In the genomic region with DNA sequence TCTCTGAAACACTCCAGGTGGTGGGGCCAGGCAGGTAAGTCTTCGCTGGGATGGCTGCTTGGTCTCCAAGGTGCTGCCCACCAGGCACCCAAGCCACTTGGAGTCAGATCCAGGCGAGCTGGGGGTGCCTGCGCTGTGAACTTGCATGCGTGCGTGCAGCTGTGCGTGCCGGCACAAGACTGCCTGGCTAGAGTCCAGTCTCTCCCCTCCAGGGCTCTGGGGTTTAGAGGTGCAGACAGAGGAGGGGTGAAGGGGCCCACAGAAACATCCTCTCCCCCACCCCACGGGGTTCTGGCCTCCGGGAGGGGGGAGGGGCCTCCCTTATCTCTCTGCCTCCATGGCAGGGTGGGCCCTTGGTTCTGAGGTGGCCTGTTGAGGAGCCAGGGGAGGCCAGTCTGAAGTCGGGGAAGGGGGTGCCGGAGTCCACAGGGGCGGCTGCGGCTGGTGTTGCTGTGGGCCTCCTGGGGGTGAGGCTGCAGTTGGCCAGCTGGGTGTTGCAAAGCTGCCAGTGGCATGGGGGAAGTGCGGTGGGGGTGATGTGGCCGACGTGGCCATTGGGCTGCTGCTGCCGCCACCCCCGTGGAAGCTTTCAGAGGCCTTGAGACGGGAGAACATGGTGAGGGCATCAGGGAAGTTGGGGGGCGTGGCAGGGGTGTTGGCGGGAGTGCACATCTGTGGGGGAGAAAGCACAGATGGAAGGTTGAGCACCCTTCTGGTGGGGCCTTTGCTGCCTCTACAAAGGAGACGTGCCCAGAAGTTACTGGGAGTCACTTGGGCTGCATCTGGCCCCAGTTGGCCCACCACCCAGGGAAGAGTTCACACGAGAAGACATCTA, we compare ENCODE assay signal across 13 mouse cellular contexts. TPM values are rescaled to one million over a fixed set of nuclear protein-coding genes. Genes with fewer than 3 reads are reported as not detected.
DNase-seq lines count a peak whose midpoint lies in the region; ATAC-seq lines count a peak whose summit lies in the region.
"Had no signal": no experiment of that assay in that cellular context is flagged by ENCODE, and none has a peak within 500 bp of the region (broad histone marks: within the 10 kb centered on the region; RNA-seq: fewer than 3 reads in every experiment).

No protein-coding gene starts in this region.

- no peaks in the 10 kb centered on the region for H3K9me3 ChIP-seq in heart, embryonic 16.5 days (replicated peaks; ENCODE audit: control insufficient read depth, low read length)
- no peaks in the 10 kb centered on the region for H3K9me3 ChIP-seq in megakaryocyte, embryonic 14.5 days
- no peaks in the 10 kb centered on the region for H3K9me3 ChIP-seq in liver, embryonic 15.5 days (replicated peaks)
- H3K9me3 ChIP-seq: intestine, embryonic 15.5 days had no signal

- peaks cover 43% of the 10 kb centered on the region for H3K4me1 ChIP-seq in heart, embryonic 16.5 days (ENCODE audit: control insufficient read depth, insufficient read depth, low read length)
- H3K4me1 ChIP-seq in megakaryocyte, embryonic 14.5 days: peaks cover 86% of the 10 kb centered on the region
- peaks cover 55% of the 10 kb centered on the region for H3K4me1 ChIP-seq in liver, embryonic 15.5 days (replicated peaks)

- peak; percentile 31 for DNase-seq in adrenal gland, postnatal 10 days
- no peak for DNase-seq in adrenal gland, postnatal 4 days (ENCODE audit: low spot score in 2 of 2)
- DNase-seq in heart, postnatal 36 days: no peak
- DNase-seq in layer of hippocampus, postnatal 14 days (ENCODE audit: low spot score in 2 of 2): no peak

- peak overlapping the region; percentile 27; the same call in 1 of the 2 replicates for H3K9ac ChIP-seq in heart, embryonic 16.5 days (ENCODE audit: low read length)
- H3K9ac ChIP-seq in liver, embryonic 15.5 days: no peak overlapping the region
- H3K9ac ChIP-seq: intestine, embryonic 15.5 days had no signal

- no peak overlapping the region for H3K4me2 ChIP-seq in heart, embryonic 16.5 days (ENCODE audit: low read depth, low read length)
- H3K4me2 ChIP-seq in liver, embryonic 15.5 days: peak overlapping the region; percentile 35
- H3K4me2 ChIP-seq: intestine, embryonic 15.5 days had no signal

- H3K27ac ChIP-seq in heart, embryonic 16.5 days (ENCODE audit: low read length): peak overlapping the region; percentile 29; the same call in 1 of the 2 replicates
- H3K27ac ChIP-seq in liver, embryonic 15.5 days (replicated peaks): 0 out of 2 replicates have a peak overlapping the region, but pooled peaks have one; percentile 6
- H3K27ac ChIP-seq: intestine, embryonic 15.5 days had no signal

- WGBS in heart, embryonic 16.5 days: 65% methylated on average over 23 of the region's 23 CpGs
- WGBS in liver, embryonic 15.5 days (ENCODE audit: insufficient replicate concordance): 43% methylated on average over 23 of the region's 23 CpGs

- ATAC-seq in heart, embryonic 16.5 days (replicated peaks; ENCODE audit: extremely low read depth, insufficient read depth, low FRiP score): no peak
- no peak for ATAC-seq in megakaryocyte, adult 5-6 weeks (ENCODE audit: poor library complexity, severe bottlenecking)
- no peak for ATAC-seq in liver, embryonic 15.5 days (ENCODE audit: insufficient read depth)
- ATAC-seq: intestine, embryonic 15.5 days had no signal

- intact Hi-C loops in heart, postnatal 36 days (cut with DNase I): no loop called here

- no peaks in the 10 kb centered on the region for H3K27me3 ChIP-seq in heart, embryonic 16.5 days (ENCODE audit: control insufficient read depth, insufficient read depth, low read length)
- H3K27me3 ChIP-seq in megakaryocyte, embryonic 14.5 days (replicated peaks): no peaks in the 10 kb centered on the region
- no peaks in the 10 kb centered on the region for H3K27me3 ChIP-seq in liver, embryonic 15.5 days
- H3K27me3 ChIP-seq: intestine, embryonic 15.5 days had no signal

- peaks cover 12% of the 10 kb centered on the region; the same call in 1 of the 2 replicates for H3K36me3 ChIP-seq in heart, embryonic 16.5 days (ENCODE audit: control insufficient read depth, insufficient read depth)
- H3K36me3 ChIP-seq in megakaryocyte, embryonic 14.5 days (replicated peaks; ENCODE audit: low read length): peaks cover 70% of the 10 kb centered on the region
- peaks cover 29% of the 10 kb centered on the region for H3K36me3 ChIP-seq in liver, embryonic 15.5 days (replicated peaks)

- no peak overlapping the region for H3K4me3 ChIP-seq in heart, embryonic 16.5 days (ENCODE audit: low read length)
- peak overlapping the region; percentile 43 for H3K4me3 ChIP-seq in megakaryocyte, embryonic 14.5 days (replicated peaks)
- no peak overlapping the region for H3K4me3 ChIP-seq in liver, embryonic 15.5 days (replicated peaks)
- H3K4me3 ChIP-seq: intestine, embryonic 15.5 days; myocyte had no signal

RNA-seq across cellular contexts. Expression of gene Ubald1, which starts 4.7 kb away (rescaled TPM):
- total RNA-seq in adrenal gland, postnatal 10 days (2021): 10 to 100 TPM; 29.2 to 31.3 TPM
- 10 to 100 TPM; 32.7 to 36.3 TPM for total RNA-seq in adrenal gland, postnatal 4 days (2021)
- 25.6 and 27.3 TPM in 2 replicates for polyA plus RNA-seq in heart, embryonic 16.5 days (2015; fragmentation: Nextera tagmentation; extraction: Ambion mirVana)
- total RNA-seq in heart, postnatal 36 days (2021): 10 to 100 TPM; 20.0 to 21.6 TPM
- polyA plus RNA-seq in megakaryocyte, embryonic 14.5 days (2012; ENCODE audit: insufficient read depth, low replicate concordance): 336 and 551 TPM in 2 replicates
- 32.1 and 34.6 TPM in 2 replicates for total RNA-seq in megakaryocyte, adult 5-6 weeks (2015)
- 11.3 and 18.3 TPM in 2 replicates for total RNA-seq in megakaryocyte, adult 5-6 weeks (2017)
- polyA plus RNA-seq in liver, embryonic 15.5 days (2015; fragmentation: Nextera tagmentation; extraction: Ambion mirVana): 10.6 and 11.5 TPM in 2 replicates
- total RNA-seq in layer of hippocampus, postnatal 14 days (2021): 10 to 100 TPM; 80.1 to 84.6 TPM

RNA-seq across cellular contexts. Expression of gene Mgrn1, which starts 10.6 kb away (rescaled TPM):
- 100 to 1,000 TPM in 1 of 2 experiments, 10 to 100 TPM in 1; 88.0 to 106 TPM for total RNA-seq in adrenal gland, postnatal 10 days (2021)
- total RNA-seq in adrenal gland, postnatal 4 days (2021): 10 to 100 TPM; 91.7 to 96.1 TPM
- 128 and 132 TPM in 2 replicates for polyA plus RNA-seq in heart, embryonic 16.5 days (2015; fragmentation: Nextera tagmentation; extraction: Ambion mirVana)
- 100 to 1,000 TPM; 154 to 155 TPM for total RNA-seq in heart, postnatal 36 days (2021)
- polyA plus RNA-seq in megakaryocyte, embryonic 14.5 days (2012; ENCODE audit: insufficient read depth, low replicate concordance): 29.1 and 37.7 TPM in 2 replicates
- 30.4 and 33.0 TPM in 2 replicates for total RNA-seq in megakaryocyte, adult 5-6 weeks (2015)
- 32.1 and 41.0 TPM in 2 replicates for total RNA-seq in megakaryocyte, adult 5-6 weeks (2017)
- polyA plus RNA-seq in liver, embryonic 15.5 days (2015; fragmentation: Nextera tagmentation; extraction: Ambion mirVana): 25.4 and 30.9 TPM in 2 replicates
- total RNA-seq in layer of hippocampus, postnatal 14 days (2021): 100 to 1,000 TPM; 190 to 194 TPM

RNA-seq across cellular contexts. Expression of gene 4930562C15Rik, which starts 40.2 kb away (rescaled TPM):
- not detected for total RNA-seq in adrenal gland, postnatal 10 days (2021)
- under 1 TPM in 1 of 2 experiments, not detected in 1; 0.11 TPM for total RNA-seq in adrenal gland, postnatal 4 days (2021)
- 0.26 and 0.49 TPM in 2 replicates for polyA plus RNA-seq in heart, embryonic 16.5 days (2015; fragmentation: Nextera tagmentation; extraction: Ambion mirVana)
- not detected for total RNA-seq in heart, postnatal 36 days (2021)
- not detected in 2 replicates for polyA plus RNA-seq in megakaryocyte, embryonic 14.5 days (2012; ENCODE audit: insufficient read depth, low replicate concordance)
- not detected in 2 replicates for total RNA-seq in megakaryocyte, adult 5-6 weeks (2015)
- not detected in 2 replicates for total RNA-seq in megakaryocyte, adult 5-6 weeks (2017)
- 0.09 and 0.14 TPM in 2 replicates for polyA plus RNA-seq in liver, embryonic 15.5 days (2015; fragmentation: Nextera tagmentation; extraction: Ambion mirVana)
- total RNA-seq in layer of hippocampus, postnatal 14 days (2021): not detected
- total RNA-seq: gastrocnemius, postnatal 14 days; layer of hippocampus, postnatal 25 days had no signal
- polyA plus RNA-seq: brain, embryonic 14.5 days had no signal
